Mouse (Mus musculus): Measurements from ENCODE around the gene Anxa6.

Anxa6 gene

GRCm38 (mm10) chr11:55028509-55028908 is 4.7 kb downstream of the Anxa6 start:
- DNase-seq: no peak

DNA sequence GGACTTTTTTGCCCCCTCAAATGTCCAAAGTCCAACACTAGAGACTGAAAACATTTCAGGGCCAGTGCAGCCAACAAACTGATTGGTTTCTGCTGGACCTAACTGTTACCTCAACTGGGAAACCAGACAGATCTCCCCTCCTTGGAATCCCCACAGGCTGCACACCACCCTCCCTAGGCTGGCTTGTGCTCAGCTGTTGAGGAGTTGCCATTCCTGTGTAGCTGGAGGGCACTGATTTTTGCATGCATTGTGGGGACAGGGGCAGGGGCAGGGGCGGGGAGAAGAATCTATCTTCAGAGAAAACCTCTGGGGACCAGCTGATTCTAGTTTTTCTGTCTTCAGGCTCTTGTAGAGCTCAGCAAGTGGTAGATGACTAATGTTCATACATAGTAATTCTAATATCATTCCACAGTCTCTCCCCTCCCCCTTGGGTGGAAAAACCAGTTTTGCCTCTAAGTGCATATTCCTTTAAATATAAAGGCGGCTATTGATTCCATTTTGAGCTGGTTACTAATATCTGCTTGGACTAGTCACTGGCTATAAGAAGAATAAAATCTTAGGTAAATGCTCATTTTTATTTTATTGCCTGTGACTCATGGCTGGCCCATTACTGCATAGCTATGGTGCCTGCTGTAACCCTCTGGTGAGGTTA is 5.9 kb downstream of the Anxa6 start:
- DNase-seq: peak; percentile 77

DNA sequence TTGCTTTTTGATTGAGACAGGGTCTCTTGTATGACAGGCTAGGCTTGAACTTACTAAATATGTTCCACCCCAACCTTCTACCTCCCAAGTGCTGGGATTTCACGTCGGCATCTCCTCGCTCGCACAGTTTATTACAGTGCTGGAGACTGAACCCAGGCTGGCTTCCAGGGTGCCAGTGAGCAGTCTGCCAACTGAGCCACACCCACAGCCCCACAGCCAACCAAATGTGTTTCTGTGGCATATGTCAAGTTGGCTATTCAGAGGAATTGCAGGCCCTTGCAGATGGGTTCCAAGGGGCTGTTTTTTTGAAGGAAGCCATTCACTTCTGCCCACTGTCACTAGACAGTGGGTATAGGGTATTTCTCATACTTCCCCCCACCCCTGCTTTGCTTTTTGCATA is 7.3 kb downstream of the Anxa6 start:
- DNase-seq: peak; percentile 74

DNA sequence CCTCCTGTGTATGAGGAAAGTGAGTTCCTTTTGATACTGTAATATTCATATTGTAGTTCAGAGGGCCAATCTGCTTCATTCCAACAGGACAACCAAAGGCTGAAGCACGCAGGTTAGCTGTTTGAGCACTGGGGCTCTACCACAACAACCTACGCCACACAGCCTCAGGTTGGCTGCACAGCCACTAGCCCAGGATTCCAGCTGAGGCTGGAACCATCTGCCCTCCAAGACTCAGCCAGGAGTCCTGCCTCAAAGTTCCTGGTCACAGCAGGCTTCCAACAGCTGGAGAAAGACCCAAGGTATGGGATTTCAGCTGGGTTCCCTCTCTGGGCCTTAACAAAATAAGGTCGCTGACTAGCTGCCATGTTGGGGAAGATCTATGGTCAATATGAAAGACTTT is 9.7 kb downstream of the Anxa6 start:
- no peak for DNase-seq

DNA sequence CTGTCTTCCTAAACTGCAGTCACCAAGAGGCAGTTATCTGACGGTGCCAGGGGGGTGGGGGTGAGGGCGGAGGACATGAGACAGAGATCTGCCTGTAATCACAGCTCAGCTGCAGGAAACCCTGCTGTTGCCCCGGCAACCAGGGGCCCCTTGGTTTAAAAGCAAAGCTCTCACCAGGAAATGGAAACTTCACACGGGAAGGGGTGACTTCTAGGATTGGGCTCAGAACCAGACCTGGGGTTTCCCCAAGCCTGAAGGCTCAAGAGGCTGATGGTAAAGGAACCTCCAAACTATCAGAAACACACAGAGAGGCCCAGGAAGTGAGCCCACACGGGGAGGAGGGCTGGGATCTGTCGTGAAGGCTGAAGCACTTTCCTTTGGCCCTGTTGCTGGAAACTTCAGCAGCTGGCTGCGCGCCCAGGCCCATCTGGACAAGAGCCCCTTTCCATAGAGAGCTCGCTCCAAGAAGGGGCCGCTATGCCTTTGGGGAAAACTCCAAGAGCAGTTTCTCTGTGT is 10.1 kb downstream of the Anxa6 start:
- DNase-seq: peak; percentile 94

DNA sequence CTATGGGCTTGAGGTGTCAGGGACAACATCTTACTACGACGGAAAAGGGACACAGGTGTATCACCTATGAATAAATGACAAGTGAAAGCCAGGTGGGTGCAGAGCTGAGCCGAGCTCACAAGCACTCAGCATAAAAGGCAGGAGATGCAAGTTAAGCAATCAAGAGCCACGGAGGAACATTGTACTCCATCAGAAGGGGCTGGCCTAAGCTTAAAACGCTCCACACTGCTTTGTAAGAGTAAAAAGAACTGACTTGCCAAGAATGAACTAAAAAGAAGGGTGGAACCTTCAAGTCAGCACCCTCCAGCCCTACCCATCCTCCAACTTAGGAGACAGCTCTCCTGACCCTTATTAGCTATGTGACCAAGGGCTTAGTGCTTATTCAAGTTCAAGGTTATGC is 10.7 kb downstream of the Anxa6 start:
- DNase-seq: peak; percentile 48

GRCm38 (mm10) chr11:55021859-55022258 is 11.4 kb downstream of the Anxa6 start:
- peak; percentile 46 for DNase-seq

DNA sequence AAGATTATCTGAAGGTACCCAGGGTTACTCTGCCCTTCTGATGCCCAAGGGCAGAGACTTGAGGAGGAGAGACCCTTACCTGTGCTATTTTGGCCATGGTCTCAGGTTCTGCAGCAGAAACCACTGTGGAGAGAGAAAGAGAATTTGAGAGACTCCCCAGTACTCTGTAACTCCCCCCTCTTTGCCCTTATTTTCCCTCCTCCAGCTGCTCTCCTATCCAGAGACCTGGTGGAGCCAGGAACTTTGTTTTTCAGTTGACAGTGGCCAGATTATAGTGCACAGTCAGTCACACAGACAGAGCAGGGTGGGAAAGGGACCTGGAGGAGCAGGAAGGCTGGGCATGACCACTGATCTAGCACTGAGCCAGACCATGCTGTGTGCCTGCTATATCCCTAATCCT is 11.8 kb downstream of the Anxa6 start:
- DNase-seq: no peak

GRCm38 (mm10) chr11:55019711-55020110 is 13.5 kb downstream of the Anxa6 start:
- DNase-seq: no peak

GRCm38 (mm10) chr11:55018034-55018433 is 15.2 kb downstream of the Anxa6 start:
- DNase-seq: no peak

GRCm38 (mm10) chr11:55017201-55017600 is 16.0 kb downstream of the Anxa6 start:
- DNase-seq: no peak

GRCm38 (mm10) chr11:55016758-55017157 is 16.5 kb downstream of the Anxa6 start:
- DNase-seq: no peak

DNA sequence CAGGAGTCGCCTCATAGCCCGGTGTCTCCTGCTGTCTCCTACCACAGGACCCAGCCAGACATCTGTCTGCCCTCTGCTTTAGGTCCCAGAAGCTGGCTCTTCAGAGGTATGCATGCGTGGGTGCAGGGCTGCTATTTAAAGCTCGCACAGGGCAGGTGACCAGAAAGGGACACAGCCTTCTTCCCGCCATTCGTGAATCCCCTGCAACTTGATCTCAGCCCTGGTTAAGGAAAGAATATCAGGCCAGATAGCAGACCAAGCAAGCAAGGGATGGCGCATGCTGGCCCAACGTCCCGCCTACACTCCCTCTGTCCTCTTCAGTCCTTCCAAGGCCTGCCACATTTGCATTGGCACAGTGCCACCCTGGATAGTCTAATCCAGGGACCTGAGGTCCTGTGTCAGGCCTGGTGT is 17.4 kb downstream of the Anxa6 start:
- peak; percentile 72 for DNase-seq

DNA sequence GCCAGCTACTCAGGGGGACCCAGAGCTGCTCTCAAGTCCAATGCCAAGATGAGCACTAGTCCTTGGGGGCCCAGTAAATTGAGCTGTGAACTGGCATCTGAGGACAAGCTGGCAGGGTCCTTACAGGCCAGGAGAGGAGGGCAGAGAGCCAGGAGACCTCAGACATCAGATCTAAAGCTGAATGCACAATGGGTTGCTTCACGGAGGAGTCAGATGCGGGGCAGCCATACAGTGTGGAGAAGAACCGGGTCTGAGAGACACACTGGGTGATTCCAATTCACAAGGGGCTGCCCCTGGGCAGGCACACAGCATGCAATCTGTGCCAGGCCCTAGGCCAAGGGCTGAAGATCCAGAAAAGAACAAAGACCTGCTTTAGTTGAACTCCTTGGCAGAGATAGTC is 18.0 kb downstream of the Anxa6 start:
- no peak for DNase-seq

DNA sequence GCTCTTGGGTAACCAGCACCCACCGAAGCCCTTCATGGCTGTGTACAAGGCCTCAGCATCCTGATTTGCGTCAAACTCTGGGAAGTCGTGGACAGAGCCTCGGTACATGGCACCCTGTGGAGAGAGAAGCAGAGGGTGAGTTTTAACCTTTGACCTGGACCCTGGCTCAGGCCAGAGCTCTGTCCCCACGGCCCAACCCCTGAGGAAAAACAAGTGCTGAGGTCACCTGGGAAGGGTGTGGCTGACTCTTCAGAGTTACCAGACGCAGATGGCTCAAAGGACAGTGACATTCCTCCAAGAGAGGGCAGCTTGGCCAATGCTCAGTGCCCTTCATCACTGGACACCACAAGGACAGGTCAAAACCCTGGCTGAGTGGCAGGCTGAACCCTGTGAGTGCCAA is 19.4 kb downstream of the Anxa6 start:
- no peak for DNase-seq

GRCm38 (mm10) chr11:55012551-55013521 is 20.4 kb downstream of the Anxa6 start:
- DNase-seq: peak; percentile 89

- DNase-seq: no peak
Observed at GRCm38 (mm10) chr11:55011440-55011839, 21.8 kb downstream of the Anxa6 start.

DNA sequence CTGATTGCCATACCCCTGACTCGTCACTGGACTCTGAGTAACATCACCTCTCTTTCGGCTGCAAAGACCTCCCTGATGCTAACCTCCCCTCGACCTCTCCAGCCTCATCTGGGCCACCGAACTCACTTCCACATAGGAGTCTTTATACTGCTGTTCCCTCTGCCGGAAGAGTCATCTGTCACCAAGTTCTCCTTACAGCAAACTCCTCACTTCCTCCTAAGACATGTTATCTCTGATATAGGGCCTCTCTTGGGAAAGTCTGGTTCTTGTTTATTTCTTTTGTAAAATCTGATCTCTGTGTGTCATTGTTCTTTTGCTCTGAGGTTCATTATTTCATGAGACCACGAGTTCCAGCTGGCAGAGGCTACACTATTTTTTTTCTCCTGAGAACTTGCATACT is 25.0 kb downstream of the Anxa6 start:
- no peak for DNase-seq

DNA sequence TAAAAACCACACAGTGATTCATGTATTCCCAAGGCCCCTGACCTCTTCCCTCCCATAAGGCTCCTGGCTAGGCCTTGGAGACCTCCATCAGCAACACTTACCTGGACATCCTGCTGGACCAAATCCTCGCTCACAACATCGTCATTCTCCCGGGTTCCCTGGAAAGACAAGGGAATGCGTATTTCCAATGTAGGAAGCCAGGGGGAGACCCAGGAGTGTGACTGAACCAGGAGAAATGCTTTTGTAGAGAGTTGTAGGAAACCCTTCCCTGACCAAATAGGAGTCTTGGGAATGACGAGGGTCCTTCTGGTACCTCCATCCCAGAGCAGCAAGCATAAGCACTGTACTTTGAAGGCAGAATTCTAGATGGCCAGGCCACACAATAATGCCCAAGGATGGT is 27.6 kb downstream of the Anxa6 start:
- no peak for DNase-seq

GRCm38 (mm10) chr11:55004970-55005502 is 28.2 kb downstream of the Anxa6 start:
- peak; percentile 68 for DNase-seq

DNA sequence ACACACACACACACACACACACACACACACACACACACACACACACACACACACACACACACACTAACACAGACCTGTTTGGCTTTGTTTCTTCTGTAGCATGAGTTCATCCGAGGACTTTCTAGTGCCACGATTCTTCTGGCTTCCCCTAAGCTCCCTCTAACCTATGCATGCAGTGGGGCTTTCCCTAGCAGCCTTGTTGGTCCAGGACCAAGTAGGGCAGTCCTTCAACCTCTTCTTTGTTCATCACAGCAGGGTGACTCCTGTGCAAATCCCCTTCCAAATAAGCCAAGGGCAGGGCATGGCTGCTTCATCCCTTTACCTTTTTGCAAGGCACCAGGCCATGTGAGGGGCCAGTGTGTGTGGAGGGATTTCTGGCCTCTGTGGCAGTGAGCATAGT is 34.5 kb downstream of the Anxa6 start:
- DNase-seq: no peak

DNA sequence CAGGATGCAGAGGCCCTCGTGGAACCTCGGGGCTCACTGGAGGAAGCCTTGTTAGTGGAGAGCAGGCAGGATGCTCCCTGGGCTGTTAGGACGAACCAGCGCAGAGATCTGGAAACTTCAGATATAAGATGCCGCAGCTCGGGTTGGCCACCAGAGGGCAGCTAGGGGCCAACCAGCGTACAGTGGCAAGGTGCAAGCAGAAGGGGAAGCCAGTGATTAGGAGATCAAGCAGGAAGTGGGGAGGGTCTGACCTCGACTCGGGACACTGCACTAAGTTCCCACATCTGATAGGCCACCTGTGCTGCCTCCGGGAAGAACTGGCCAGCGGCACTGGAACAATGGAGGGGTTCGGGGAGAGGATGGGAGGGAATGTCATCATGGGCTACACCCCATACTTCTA is 35.0 kb downstream of the Anxa6 start:
- DNase-seq: peak; percentile 75

DNA sequence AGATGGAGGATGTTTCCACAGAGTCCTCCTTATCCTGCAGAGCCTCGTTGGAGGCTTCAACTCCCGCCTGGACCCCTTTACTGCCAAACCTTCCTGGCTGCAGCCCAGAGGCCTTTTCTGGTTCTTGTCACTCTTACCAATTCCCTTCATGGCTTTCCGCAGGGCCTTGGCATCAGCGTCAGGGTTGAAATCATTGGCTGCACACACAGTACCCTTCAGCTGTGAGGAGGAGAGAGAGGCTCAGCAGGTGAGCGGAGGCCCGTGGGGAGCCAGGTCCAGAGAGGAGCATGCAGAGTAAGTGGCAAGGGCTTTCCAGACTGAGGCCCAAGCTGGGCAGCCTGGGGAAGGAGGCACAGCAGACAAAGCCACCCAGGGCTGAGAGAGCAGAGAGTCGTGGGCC is 37.1 kb downstream of the Anxa6 start:
- DNase-seq: no peak

GRCm38 (mm10) chr11:54989920-54990319 is 43.3 kb downstream of the Anxa6 start:
- no peak for DNase-seq

All from lung, postnatal 36 days (tissue).